Mouse (Mus musculus) forebrain, embryonic 12.5 days (tissue): ENCODE results near the gene Gsn. TPM values are rescaled to one million over a fixed set of nuclear protein-coding genes. Genes with fewer than 3 reads are reported as not detected.

Experiments
- ATAC-seq: fragments of 200-750 bp; cut with Nextera tagmentation; 2 replicates; pipeline ENCODE4 v1.8.0; 2017; ENCODE audit warnings: moderate TSS enrichment; ENCODE audit not compliant: low FRiP score
- H3K27ac ChIP-seq: fragments of 300-500 bp; sonication (generic); 2 replicates; pipeline ENCODE4 v1.5.1; 2016; ENCODE audit warnings: mild to moderate bottlenecking
- H3K27me3 ChIP-seq: fragments of 300-500 bp; sonication (generic); 2 replicates; pipeline ENCODE4 v1.6.1; 2016; ENCODE audit warnings: mild to moderate bottlenecking
- H3K36me3 ChIP-seq: fragments of 300-500 bp; sonication (generic); replicated peaks from 2 replicates; pipeline ENCODE4 v1.6.1; 2016; ENCODE audit warnings: mild to moderate bottlenecking
- H3K4me1 ChIP-seq: fragments of 300-500 bp; sonication (generic); 2 replicates; pipeline ENCODE4 v1.6.1; 2016
- H3K4me2 ChIP-seq: fragments of 300-500 bp; sonication (generic); 2 replicates; pipeline ENCODE4 v1.6.1; 2016; ENCODE audit warnings: mild to moderate bottlenecking, moderate library complexity
- H3K4me3 ChIP-seq: fragments of 300-500 bp; sonication (generic); replicated peaks from 2 replicates; pipeline ENCODE4 v1.5.1; 2016; ENCODE audit warnings: mild to moderate bottlenecking
- H3K9ac ChIP-seq: fragments of 300-500 bp; sonication (generic); 2 replicates; pipeline ENCODE4 v1.6.1; 2016; ENCODE audit warnings: mild to moderate bottlenecking
- H3K9me3 ChIP-seq: fragments of 300-500 bp; sonication (generic); 2 replicates; pipeline ENCODE4 v1.6.1; 2016
- WGBS: fragments of 180-500 bp; shearing (Covaris S2); methylation state at CpG from one replicate; pipeline ENCODE4 v1.1.7; 2016; 5-methylcytosine and 5-hydroxymethylcytosine counted together
- polyA plus RNA-seq: library from polyadenylated mRNA; unstranded; fragments of >200 nt; fragmentation: Nextera tagmentation; extraction: Ambion mirVana; gene quantifications from 2 replicates; pipeline ENCODE4 v1.2.1, GENCODE M21; 2016

Gsn gene
- polyA plus RNA-seq, 1 experiment from 2014 or later, result 32.7 TPM

DNA sequence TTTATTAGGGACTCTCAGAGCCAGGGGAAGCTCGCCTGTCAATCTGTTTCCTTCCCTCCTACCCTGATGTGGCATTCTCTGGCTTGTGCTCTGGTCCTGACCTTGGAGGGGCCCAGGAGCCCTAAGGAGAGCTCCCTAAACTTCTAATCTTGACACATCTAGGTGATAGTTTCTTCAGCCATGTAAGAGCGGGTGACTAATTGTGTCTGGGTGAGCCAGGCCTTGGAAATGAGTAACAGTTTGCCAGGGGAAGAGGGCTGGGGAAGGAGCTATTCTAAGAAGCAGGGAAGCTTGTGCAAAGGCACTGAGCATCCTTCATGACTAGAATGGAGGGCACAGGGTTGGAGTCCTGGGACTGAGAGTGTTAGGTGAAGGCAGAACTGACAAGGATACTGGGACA, 1.7 kb downstream of the Gsn start:
- no peaks in the 10 kb centered on the region for H3K36me3 ChIP-seq
- no peak for ATAC-seq

DNA sequence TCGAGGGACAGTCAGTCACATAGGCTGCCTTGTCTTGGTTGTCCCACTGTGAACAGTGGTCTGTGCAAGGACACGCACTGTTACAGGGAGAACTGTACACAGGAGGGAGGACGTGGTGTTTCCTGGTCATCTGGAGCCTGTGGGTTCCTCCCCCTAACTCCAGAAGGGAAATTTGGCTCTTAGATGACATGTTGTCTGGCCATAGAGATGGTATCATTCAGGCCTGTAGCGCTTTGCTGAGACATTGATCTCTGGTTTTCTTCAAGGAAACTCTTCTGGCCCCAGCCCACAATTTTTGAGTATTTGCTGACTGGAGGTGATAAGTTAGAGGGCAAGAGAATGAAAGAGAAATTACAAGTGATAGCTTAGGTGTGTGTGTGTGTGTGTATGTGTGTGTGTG, 2.4 kb downstream of the Gsn start:
- 88% methylated on average over 4 of the region's 4 CpGs for WGBS
- no peak overlapping the region for H3K27ac ChIP-seq
- ATAC-seq, result no peak
- no peak overlapping the region for H3K4me2 ChIP-seq
- H3K9me3 ChIP-seq, result no peaks in the 10 kb centered on the region
- H3K27me3 ChIP-seq, result peaks cover 43% of the 10 kb centered on the region
- H3K36me3 ChIP-seq, result no peaks in the 10 kb centered on the region
- no peak overlapping the region for H3K4me3 ChIP-seq
- peaks cover 15% of the 10 kb centered on the region for H3K4me1 ChIP-seq
- H3K9ac ChIP-seq, result no peak overlapping the region

More for the DNA sequence above, 1.7 kb downstream of the Gsn start:
- WGBS, result 89% methylated on average over 2 of the region's 2 CpGs
- Histone ChIP-seq H3K27ac (no peak overlapping the region), H3K27me3 (peaks cover 46% of the 10 kb centered on the region), H3K9me3 (no peaks in the 10 kb centered on the region), H3K9ac (no peak overlapping the region), H3K4me3 (no peak overlapping the region), H3K4me2 (no peak overlapping the region), H3K4me1 (peaks cover 15% of the 10 kb centered on the region)

DNA sequence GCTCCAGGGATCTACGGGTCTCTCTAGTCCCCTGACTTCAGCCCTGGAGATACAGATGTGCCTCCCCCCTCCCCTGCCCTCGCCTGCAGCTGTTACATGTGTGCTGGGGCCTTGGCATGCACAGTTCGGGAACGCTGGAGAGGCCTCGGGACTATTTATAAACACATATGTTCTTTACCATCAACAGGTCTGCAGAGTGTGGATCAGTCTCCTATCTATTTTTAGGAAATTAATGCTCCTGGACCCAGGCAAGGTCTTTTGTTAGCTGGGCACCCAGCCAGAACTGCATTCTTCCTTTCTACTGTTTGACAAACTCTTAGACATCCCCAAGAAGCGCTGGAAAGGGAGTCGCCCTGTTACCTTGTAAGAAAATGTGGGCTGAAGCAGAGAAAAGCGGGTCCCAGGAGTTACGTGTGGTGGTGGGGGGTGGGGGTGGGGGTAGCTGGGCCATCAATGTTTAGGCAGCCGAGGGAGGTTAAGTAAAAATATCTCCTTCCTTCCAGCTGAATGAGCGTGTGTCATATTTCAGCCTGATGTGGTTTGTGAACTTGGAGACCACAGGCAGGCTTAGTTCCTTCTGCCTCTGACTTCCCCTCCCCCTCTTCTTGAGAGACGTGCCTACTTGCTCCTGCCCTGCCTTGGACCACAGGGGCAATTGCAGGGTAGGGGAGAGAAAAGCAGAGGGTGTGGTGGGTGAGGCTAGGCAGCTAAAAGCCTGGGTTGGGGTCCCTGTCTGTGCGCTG, 3.3 kb downstream of the Gsn start:
- Histone ChIP-seq H3K27ac (no peak overlapping the region), H3K4me1 (peaks cover 15% of the 10 kb centered on the region), H3K36me3 (no peaks in the 10 kb centered on the region), H3K9me3 (no peaks in the 10 kb centered on the region), H3K4me2 (no peak overlapping the region), H3K4me3 (no peak overlapping the region), H3K27me3 (peaks cover 36% of the 10 kb centered on the region), H3K9ac (no peak overlapping the region)
- WGBS, result 54% methylated on average over 13 of the region's 13 CpGs
- no peak for ATAC-seq

DNA sequence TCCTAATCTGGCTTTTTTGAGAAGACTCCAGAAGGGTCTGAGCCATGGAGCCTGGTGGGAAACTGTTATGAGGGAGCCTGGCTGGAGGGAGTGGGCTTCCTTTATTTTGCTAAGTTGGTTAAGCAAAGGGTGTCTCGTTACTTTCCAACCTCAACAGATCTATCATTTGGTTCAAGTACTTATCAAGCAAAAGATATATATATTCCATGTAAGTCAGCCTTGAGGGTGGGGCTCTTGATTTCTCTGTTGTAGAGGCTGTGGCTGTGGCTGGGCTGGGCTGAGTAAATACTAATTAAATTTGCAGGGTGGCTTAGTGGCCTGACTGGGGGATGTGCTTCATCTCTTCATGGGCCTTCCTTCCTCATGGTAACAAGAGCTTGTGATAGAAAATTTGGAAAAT, 4.1 kb downstream of the Gsn start:
- no peaks in the 10 kb centered on the region for H3K9me3 ChIP-seq
- H3K9ac ChIP-seq, result no peak overlapping the region
- WGBS, result 84% methylated on average over 1 of the region's 1 CpGs
- H3K27ac ChIP-seq, result no peak overlapping the region
- ATAC-seq, result no peak
- H3K4me2 ChIP-seq, result no peak overlapping the region
- peaks cover 15% of the 10 kb centered on the region for H3K4me1 ChIP-seq
- no peak overlapping the region for H3K4me3 ChIP-seq
- no peaks in the 10 kb centered on the region for H3K36me3 ChIP-seq
- peaks cover 28% of the 10 kb centered on the region for H3K27me3 ChIP-seq

DNA sequence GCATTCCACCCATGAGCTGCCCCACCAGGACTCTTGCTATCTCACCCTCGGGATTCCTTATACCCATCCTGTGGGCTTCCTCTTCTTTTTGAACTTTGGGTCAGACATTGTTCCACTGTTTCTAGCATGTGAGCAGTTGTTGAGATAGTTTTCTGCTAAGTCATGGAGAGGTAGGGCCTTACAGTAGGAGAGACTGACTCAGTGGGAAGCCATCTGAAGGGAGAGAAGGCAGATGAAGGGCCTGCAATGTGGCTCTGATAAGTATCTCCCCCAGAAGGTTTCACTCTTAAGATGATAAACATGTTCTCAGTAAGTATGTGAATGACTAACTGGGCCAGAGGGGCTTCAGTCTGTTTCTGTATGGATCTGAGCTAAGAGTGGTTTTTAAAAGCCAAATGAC, 7.9 kb downstream of the Gsn start:
- Histone ChIP-seq H3K9me3 (no peaks in the 10 kb centered on the region), H3K4me2 (no peak overlapping the region), H3K4me1 (no peaks in the 10 kb centered on the region; the same call in 1 of the 2 replicates), H3K9ac (no peak overlapping the region), H3K36me3 (no peaks in the 10 kb centered on the region), H3K27me3 (no peaks in the 10 kb centered on the region; the same call in 1 of the 2 replicates), H3K4me3 (no peak overlapping the region), H3K27ac (no peak overlapping the region)
- no peak for ATAC-seq
- WGBS, result 75% methylated on average over 1 of the region's 1 CpGs

DNA sequence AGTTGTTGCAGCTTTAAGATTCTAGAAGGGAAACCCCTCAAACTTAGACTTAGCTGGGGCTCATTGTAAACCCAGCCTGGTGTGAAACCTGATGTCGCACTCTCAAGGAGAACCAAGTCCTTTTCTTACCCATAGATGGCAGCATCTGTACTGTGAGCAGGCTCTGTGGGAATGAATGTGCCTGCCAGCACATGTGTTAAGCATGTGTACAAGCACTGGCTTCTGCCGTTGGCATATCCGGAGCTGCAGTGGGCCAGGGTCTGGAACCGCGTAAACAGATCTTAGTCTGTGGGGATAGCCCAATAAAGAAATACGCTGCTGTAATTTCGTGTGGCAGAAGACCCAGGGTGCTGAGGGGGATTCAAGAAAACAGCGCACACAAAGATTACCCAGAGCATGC, 9.1 kb downstream of the Gsn start:
- H3K36me3 ChIP-seq, result no peaks in the 10 kb centered on the region
- no peak overlapping the region for H3K27ac ChIP-seq
- no peak overlapping the region; the same call in 1 of the 2 replicates for H3K9ac ChIP-seq
- peak; percentile 27; the same call in 1 of the 2 replicates for ATAC-seq
- H3K9me3 ChIP-seq, result no peaks in the 10 kb centered on the region
- H3K4me1 ChIP-seq, result peaks cover 2% of the 10 kb centered on the region
- H3K4me3 ChIP-seq, result no peak overlapping the region
- no peak overlapping the region for H3K4me2 ChIP-seq
- 58% methylated on average over 8 of the region's 8 CpGs for WGBS
- no peaks in the 10 kb centered on the region; the same call in 1 of the 2 replicates for H3K27me3 ChIP-seq

DNA sequence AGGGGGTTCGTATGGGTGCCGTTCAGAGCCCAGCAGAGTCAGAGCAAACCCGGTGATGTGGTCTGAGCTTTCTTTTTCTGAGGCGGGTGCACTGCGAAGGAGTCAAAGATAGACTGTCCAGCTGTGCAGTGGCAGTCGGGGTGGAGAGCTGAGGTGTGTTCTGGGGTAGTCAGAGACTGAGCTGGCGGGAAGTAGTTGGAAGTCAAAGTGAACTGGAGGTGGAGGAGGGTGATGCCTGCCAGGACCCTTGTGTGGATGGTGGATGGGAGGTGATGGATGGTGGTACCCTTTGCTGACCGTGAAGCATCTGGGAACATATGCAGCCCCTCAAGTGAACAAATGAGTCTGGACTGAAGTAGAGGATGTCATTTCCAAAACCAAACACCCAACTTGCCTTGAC, 9.6 kb downstream of the Gsn start:
- H3K4me1 ChIP-seq, result peaks cover 6% of the 10 kb centered on the region
- ATAC-seq, result no peak
- 91% methylated on average over 8 of the region's 8 CpGs for WGBS
- H3K27me3 ChIP-seq, result no peaks in the 10 kb centered on the region; the same call in 1 of the 2 replicates
- H3K27ac ChIP-seq, result no peak overlapping the region
- H3K9ac ChIP-seq, result no peak overlapping the region
- H3K4me2 ChIP-seq, result no peak overlapping the region
- H3K4me3 ChIP-seq, result no peak overlapping the region
- H3K36me3 ChIP-seq, result no peaks in the 10 kb centered on the region
- no peaks in the 10 kb centered on the region for H3K9me3 ChIP-seq

DNA sequence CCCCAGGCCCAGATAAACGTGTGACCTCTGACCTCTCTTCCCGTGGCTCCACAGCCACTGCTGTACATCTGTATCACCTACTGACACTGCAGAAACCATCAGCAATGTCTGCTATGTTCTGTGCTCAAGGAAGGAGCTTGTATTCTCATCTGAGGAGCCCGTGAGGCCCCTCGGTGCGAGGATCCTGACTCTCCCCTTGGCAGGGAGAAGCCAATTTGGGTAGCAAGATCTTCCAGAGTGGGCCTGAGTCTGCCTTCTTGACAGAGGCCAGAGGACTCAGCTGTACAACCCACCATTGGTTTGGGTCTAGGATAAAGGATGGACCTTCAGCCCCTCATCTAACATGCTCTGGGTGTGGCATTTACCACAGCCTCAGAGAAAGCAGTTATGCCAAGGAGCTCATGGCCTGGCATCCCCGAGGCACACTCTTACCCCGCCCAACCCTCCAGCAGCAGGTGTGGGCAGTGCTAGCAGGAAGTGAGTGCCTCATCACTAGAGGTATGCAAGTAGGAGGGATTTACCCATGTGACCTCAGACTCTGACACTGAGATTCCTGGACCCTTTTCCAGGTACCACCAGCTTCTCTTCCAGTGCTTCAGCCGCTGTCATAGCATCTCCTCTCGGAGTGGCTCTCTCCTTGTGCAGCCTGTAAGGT, 10.2 kb downstream of the Gsn start:
- Histone ChIP-seq H3K4me1 (peaks cover 6% of the 10 kb centered on the region), H3K9me3 (no peaks in the 10 kb centered on the region)
- ATAC-seq, result no peak

DNA sequence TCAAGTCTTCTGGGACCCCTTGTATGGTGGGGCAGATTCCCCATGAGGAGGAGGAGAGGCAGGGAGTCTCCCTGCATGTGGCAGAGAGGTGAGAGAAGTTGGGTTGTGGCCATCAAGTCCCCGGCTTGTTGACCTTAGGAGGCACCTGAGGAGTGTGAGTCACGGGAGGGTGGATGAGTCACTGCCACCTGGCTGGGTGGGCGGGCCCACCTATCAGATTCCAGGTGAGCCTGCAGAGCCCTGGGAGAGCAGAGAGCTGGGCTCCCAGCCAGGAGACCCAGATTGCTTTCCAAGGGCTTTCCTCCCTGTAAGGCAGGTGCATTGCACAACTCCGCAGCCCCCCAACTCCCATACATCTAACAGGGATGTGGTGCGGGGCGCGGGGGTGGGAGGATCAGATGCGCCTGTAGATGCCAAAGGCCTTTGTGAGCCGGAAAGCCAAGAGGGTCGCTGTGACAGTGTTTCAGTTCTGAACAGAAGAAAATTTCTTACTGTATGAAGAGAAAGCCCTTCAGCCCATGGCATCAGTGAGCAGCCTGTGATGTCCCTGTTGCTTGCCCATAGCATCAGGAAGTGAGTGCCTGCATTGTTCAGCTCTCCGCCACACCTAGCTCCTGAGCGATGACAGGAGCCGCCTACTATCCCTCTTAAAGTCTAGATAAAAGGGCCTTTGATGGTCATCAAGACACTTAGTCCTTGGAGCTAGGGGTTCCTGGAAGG, 11.1 kb downstream of the Gsn start:
- H3K27ac ChIP-seq, result no peak overlapping the region
- H3K27me3 ChIP-seq, result peaks cover 6% of the 10 kb centered on the region; the same call in 1 of the 2 replicates
- no peak overlapping the region for H3K4me3 ChIP-seq
- H3K36me3 ChIP-seq, result no peaks in the 10 kb centered on the region
- no peak for ATAC-seq
- H3K9me3 ChIP-seq, result no peaks in the 10 kb centered on the region
- H3K4me1 ChIP-seq, result peaks cover 6% of the 10 kb centered on the region
- WGBS, result 86% methylated on average over 13 of the region's 13 CpGs
- no peak overlapping the region for H3K4me2 ChIP-seq
- no peak overlapping the region for H3K9ac ChIP-seq

More for the DNA sequence above, 10.2 kb downstream of the Gsn start:
- Histone ChIP-seq H3K9ac (no peak overlapping the region), H3K27me3 (no peaks in the 10 kb centered on the region; the same call in 1 of the 2 replicates), H3K4me2 (no peak overlapping the region), H3K36me3 (no peaks in the 10 kb centered on the region), H3K27ac (no peak overlapping the region), H3K4me3 (no peak overlapping the region)
- WGBS, result 83% methylated on average over 9 of the region's 9 CpGs

DNA sequence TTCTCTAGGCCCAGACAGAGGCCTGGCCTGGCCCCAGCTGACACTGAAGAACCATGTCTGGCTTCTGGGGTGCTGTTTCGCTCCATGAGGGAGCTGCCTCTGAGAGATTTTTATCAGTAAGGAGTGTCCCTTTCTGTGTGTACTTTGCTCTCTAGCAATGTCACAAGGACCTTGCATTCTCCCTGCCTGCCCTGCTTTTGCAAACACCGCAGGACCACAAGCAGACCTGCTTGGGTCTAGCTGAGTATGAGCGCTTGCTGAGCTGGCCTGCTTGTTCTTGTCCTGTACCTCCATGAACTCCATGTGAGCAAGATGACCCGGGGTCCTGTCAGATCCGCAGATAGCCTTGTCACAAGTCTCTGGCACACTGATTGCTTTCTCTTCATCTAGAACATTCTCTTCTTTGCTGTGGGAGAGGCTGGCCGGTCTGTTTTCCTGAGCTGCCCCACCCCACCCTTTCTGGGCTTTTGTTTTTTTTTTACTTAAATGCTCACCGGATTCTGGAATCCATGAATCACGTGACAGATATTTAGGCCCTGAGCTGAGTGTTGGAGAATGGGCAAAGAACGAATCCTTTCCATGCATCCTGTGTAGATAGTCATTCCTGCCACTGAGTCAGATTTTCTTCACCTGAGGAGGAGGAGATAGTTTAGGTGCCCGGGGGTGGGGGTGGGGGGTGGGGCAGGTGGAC, 11.8 kb downstream of the Gsn start:
- Histone ChIP-seq H3K4me1 (peaks cover 6% of the 10 kb centered on the region), H3K27ac (no peak overlapping the region), H3K4me3 (no peak overlapping the region), H3K4me2 (no peak overlapping the region), H3K9ac (no peak overlapping the region), H3K9me3 (no peaks in the 10 kb centered on the region), H3K36me3 (no peaks in the 10 kb centered on the region), H3K27me3 (peaks cover 6% of the 10 kb centered on the region; the same call in 1 of the 2 replicates)
- WGBS, result 83% methylated on average over 10 of the region's 10 CpGs
- no peak for ATAC-seq

DNA sequence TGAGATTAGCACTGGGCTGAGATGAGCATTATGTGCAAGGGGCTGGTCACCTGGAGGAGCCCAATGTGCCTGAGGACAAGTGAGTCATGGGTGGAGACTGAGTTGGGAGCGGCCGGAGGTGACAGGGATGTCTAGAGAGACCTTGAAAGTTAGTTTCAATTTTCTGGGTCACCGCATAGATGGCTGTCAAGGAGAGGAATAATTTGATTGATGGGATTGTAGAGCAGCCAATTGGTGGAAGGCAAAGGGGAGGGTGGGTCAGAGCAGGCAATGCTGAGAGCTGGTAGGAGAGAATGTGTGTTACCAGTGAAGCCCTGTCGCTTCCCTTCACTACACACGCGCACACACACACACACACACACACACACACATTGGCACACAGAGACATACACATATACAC, 13.0 kb downstream of the Gsn start:
- peaks cover 6% of the 10 kb centered on the region for H3K4me1 ChIP-seq
- H3K4me2 ChIP-seq, result no peak overlapping the region
- H3K27me3 ChIP-seq, result peaks cover 6% of the 10 kb centered on the region; the same call in 1 of the 2 replicates
- H3K4me3 ChIP-seq, result no peak overlapping the region
- H3K36me3 ChIP-seq, result no peaks in the 10 kb centered on the region
- H3K9ac ChIP-seq, result no peak overlapping the region
- no peak overlapping the region for H3K27ac ChIP-seq
- no peaks in the 10 kb centered on the region for H3K9me3 ChIP-seq
- no peak for ATAC-seq
- WGBS, result 88% methylated on average over 6 of the region's 6 CpGs

DNA sequence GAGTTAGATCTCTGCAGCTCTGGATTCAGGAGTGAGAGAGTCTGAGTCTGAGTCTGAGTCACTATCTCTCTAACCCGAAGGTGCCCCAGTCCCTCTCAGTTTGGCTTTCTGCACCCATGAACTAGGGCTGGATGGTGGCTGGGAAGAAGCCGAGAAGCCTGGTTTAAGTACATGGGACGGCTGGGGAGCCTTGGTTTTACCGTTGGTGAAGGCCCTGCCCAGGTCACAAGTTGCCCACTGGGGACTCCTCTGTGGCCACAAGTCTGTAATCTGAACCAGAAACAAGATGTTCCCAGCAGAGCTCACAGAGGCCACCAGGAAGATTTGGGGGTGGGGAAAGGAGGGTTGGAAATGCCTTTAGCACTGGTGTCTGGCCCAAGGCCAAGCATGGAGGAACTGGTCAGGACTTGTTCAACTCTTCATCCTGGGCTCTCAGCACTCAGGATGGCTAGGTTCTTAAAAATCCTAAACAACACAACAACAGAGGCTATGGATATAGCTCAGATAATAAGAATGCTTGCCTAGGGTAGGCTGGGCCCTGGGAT, 13.6 kb downstream of the Gsn start:
- Histone ChIP-seq H3K4me2 (no peak overlapping the region), H3K36me3 (no peaks in the 10 kb centered on the region), H3K4me3 (no peak overlapping the region), H3K27me3 (peaks cover 6% of the 10 kb centered on the region; the same call in 1 of the 2 replicates), H3K4me1 (peaks cover 6% of the 10 kb centered on the region), H3K9me3 (no peaks in the 10 kb centered on the region), H3K9ac (no peak overlapping the region), H3K27ac (no peak overlapping the region)
- ATAC-seq, result no peak
- 77% methylated on average over 4 of the region's 4 CpGs for WGBS
